Mouse (Mus musculus): ENCODE results near the gene Slc31a1. TPM values are rescaled to one million over a fixed set of nuclear protein-coding genes. Genes with fewer than 3 reads are reported as not detected.

The Slc31a1 gene
- polyA plus RNA-seq, 1 experiment from 2014 or later = 133 TPM

GRCm38 (mm10) chr4:62440544-62440943 is 80.0 kb downstream of the Slc31a1 start:
- Histone ChIP-seq H3K4me1 (replicated peaks; ENCODE audit: control insufficient read depth, insufficient read depth, low read length) (no peaks in the 10 kb centered on the region; the same call in 1 of the 2 replicates), H3K4me2 (replicated peaks; ENCODE audit: low read depth) (no peak overlapping the region), H3K27ac (ENCODE audit: low read depth, low read length) (no peak overlapping the region), H3K4me3 (ENCODE audit: low read depth, low read length) (no peak overlapping the region), H3K9me3 (ENCODE audit: control insufficient read depth) (no peaks in the 10 kb centered on the region), H3K36me3 (ENCODE audit: control insufficient read depth, insufficient read depth) (no peaks in the 10 kb centered on the region), H3K9ac (ENCODE audit: low read depth, low read length) (no peak overlapping the region), H3K27me3 (replicated peaks; ENCODE audit: control insufficient read depth, insufficient read depth, low read length) (no peaks in the 10 kb centered on the region)
- 73% methylated on average over 4 of the region's 4 CpGs for WGBS
- no peak for ATAC-seq
- no peak for TF ChIP-seq CTCF (IDR thresholded peaks at IDR 0.05; ENCODE audit: low read depth)

- no peak for ATAC-seq
- H3K4me1 ChIP-seq (replicated peaks; ENCODE audit: control insufficient read depth, insufficient read depth, low read length) = no peaks in the 10 kb centered on the region; the same call in 1 of the 2 replicates
- H3K4me2 ChIP-seq (replicated peaks; ENCODE audit: low read depth) = no peak overlapping the region
- H3K9me3 ChIP-seq (ENCODE audit: control insufficient read depth) = no peaks in the 10 kb centered on the region
- H3K4me3 ChIP-seq (ENCODE audit: low read depth, low read length) = no peak overlapping the region
- H3K9ac ChIP-seq (ENCODE audit: low read depth, low read length) = no peak overlapping the region
- no peak overlapping the region for H3K27ac ChIP-seq (ENCODE audit: low read depth, low read length)
- H3K27me3 ChIP-seq (replicated peaks; ENCODE audit: control insufficient read depth, insufficient read depth, low read length) = no peaks in the 10 kb centered on the region
- no peak for TF ChIP-seq CTCF (IDR thresholded peaks at IDR 0.05; ENCODE audit: low read depth)
- WGBS = 65% methylated on average over 4 of the region's 4 CpGs
- H3K36me3 ChIP-seq (ENCODE audit: control insufficient read depth, insufficient read depth) = no peaks in the 10 kb centered on the region
Measured at GRCm38 (mm10) chr4:62440986-62441385, 80.5 kb downstream of the Slc31a1 start.

Other genes starting within 250 kb of the Slc31a1 start
- not detected in 2 replicates for gene Mup21, start 209.9 kb upstream of the Slc31a1 start, polyA plus RNA-seq (2015; fragmentation: Nextera tagmentation; extraction: Ambion mirVana)
- 2.4 and 3.1 TPM in 2 replicates for gene Zfp37, start 129.7 kb upstream of the Slc31a1 start, polyA plus RNA-seq (2015; fragmentation: Nextera tagmentation; extraction: Ambion mirVana)
- gene Slc31a2, start 98.2 kb upstream of the Slc31a1 start, polyA plus RNA-seq (2015; fragmentation: Nextera tagmentation; extraction: Ambion mirVana) = 16.1 and 17.8 TPM in 2 replicates
- gene Fkbp15, start 179 bp upstream of the Slc31a1 start, polyA plus RNA-seq (2015; fragmentation: Nextera tagmentation; extraction: Ambion mirVana) = 16.9 and 18.3 TPM in 2 replicates
- gene Cdc26, start 47.9 kb downstream of the Slc31a1 start, polyA plus RNA-seq (2015; fragmentation: Nextera tagmentation; extraction: Ambion mirVana) = 72.5 and 73.7 TPM in 2 replicates
- 6.9 and 8.0 TPM in 2 replicates for gene Prpf4, start 48.1 kb downstream of the Slc31a1 start, polyA plus RNA-seq (2015; fragmentation: Nextera tagmentation; extraction: Ambion mirVana)
- 0.14 and 0.35 TPM in 2 replicates for gene Rnf183, start 74.5 kb downstream of the Slc31a1 start, polyA plus RNA-seq (2015; fragmentation: Nextera tagmentation; extraction: Ambion mirVana)
- gene Wdr31, start 110.2 kb downstream of the Slc31a1 start, polyA plus RNA-seq (2015; fragmentation: Nextera tagmentation; extraction: Ambion mirVana) = 1.6 and 1.8 TPM in 2 replicates
- 14.7 and 20.5 TPM in 2 replicates for gene Bspry, start 119.3 kb downstream of the Slc31a1 start, polyA plus RNA-seq (2015; fragmentation: Nextera tagmentation; extraction: Ambion mirVana)
- 125 and 145 TPM in 2 replicates for gene Hdhd3, start 142.7 kb downstream of the Slc31a1 start, polyA plus RNA-seq (2015; fragmentation: Nextera tagmentation; extraction: Ambion mirVana)
- 156 and 168 TPM in 2 replicates for gene Alad, start 159.2 kb downstream of the Slc31a1 start, polyA plus RNA-seq (2015; fragmentation: Nextera tagmentation; extraction: Ambion mirVana)
- gene Pole3, start 164.3 kb downstream of the Slc31a1 start, polyA plus RNA-seq (2015; fragmentation: Nextera tagmentation; extraction: Ambion mirVana) = 38.0 TPM in 2 replicates
- 0.27 TPM in 1 of 2 replicates, not detected in the other for gene 4933430I17Rik, start 164.6 kb downstream of the Slc31a1 start, polyA plus RNA-seq (2015; fragmentation: Nextera tagmentation; extraction: Ambion mirVana)
- gene Rgs3, start 199.1 kb downstream of the Slc31a1 start, polyA plus RNA-seq (2015; fragmentation: Nextera tagmentation; extraction: Ambion mirVana) = 30.1 and 30.8 TPM in 2 replicates